Mouse (Mus musculus): ENCODE measurements around the gene Fah. TPM values are rescaled to one million over a fixed set of nuclear protein-coding genes. Genes with fewer than 3 reads are reported as not detected.

The Fah gene
- polyA plus RNA-seq, 1 experiment: not detected

DNA sequence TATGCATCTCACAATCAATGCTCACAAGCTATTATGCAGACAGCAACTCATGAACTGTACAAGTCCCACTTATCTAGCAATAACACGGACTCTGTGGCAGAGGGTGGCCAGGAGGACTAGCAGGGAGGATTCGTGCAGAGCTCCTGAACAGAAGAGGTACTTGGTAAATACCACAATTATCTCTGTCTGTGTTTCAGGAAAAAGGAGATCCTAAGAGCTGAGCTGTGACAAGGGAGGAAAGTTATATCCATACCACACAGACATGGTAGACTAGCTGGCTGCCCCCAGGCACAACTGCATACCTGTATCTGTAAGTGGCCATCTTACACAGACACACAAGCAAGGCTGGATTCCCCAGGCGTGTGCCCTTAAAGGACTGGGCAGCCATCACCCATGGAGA, 5.2 kb downstream of the Fah start:
- no peak overlapping the region for H3K27ac ChIP-seq (ENCODE audit: insufficient read depth, low read depth, low read length)
- peaks cover 6% of the 10 kb centered on the region; the same call in 1 of the 2 replicates for H3K4me1 ChIP-seq (ENCODE audit: control insufficient read depth, insufficient read depth, low read length)
- 94% methylated on average over 3 of the region's 3 CpGs for WGBS
- H3K4me3 ChIP-seq (ENCODE audit: insufficient read depth, low read depth, low read length): no peak overlapping the region
- TF ChIP-seq POLR2A (IDR thresholded peaks at IDR 0.05; ENCODE audit: insufficient read depth, low read depth, low read length) (no peak), CTCF (IDR thresholded peaks at IDR 0.05; ENCODE audit: insufficient read depth, low read depth, low read length) (no peak)

DNA sequence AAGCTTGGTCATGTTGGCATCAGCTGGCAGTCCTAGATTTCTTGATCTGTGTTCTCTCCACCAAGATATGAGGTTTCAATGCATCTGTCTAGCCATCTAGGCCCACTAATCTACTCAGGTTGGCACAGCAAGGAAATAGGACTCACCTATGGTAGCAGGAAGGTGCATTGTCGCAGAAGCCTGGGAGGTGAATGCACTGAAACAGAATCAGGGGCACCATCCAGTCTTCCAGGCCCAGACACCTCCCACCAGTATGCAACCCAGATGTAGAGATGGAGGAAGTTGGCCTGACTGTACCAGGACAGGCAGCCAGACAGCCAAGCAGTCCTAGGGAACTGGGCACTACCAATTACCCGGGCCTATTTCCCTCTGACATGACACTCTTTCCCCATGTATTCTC, 5.9 kb downstream of the Fah start:
- H3K4me1 ChIP-seq (ENCODE audit: control insufficient read depth, insufficient read depth, low read length): peaks cover 5% of the 10 kb centered on the region; the same call in 1 of the 2 replicates
- TF ChIP-seq POLR2A (IDR thresholded peaks at IDR 0.05; ENCODE audit: insufficient read depth, low read depth, low read length) (no peak), CTCF (IDR thresholded peaks at IDR 0.05; ENCODE audit: insufficient read depth, low read depth, low read length) (no peak)
- H3K27ac ChIP-seq (ENCODE audit: insufficient read depth, low read depth, low read length): no peak overlapping the region
- no peak overlapping the region for H3K4me3 ChIP-seq (ENCODE audit: insufficient read depth, low read depth, low read length)
- 93% methylated on average over 2 of the region's 2 CpGs for WGBS

DNA sequence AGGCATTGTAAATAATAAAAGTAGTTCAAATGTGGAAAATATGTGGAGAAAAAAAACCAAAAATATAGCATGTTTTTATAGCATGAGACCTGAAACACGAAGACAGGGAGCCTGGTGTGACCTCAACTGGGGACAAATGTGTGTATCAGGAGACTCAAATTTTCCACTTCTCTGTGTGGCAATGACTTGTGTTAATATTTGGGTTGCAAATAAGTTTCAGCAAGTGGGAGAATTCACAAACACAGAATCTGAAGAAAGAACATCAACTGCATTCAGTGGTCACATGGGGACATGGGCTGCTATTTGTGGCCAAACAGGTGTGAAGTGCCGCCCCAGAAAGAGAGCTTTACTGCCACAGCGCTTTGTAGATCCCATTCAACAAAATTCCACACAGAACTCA, 9.9 kb downstream of the Fah start:
- Histone ChIP-seq H3K4me1 (ENCODE audit: control insufficient read depth, insufficient read depth, low read length) (peaks cover 3% of the 10 kb centered on the region), H3K27ac (ENCODE audit: insufficient read depth, low read depth, low read length) (no peak overlapping the region), H3K4me3 (ENCODE audit: insufficient read depth, low read depth, low read length) (no peak overlapping the region)
- TF ChIP-seq CTCF (IDR thresholded peaks at IDR 0.05; ENCODE audit: insufficient read depth, low read depth, low read length) (no peak), POLR2A (IDR thresholded peaks at IDR 0.05; ENCODE audit: insufficient read depth, low read depth, low read length) (no peak)
- WGBS: 92% methylated on average over 3 of the region's 3 CpGs

DNA sequence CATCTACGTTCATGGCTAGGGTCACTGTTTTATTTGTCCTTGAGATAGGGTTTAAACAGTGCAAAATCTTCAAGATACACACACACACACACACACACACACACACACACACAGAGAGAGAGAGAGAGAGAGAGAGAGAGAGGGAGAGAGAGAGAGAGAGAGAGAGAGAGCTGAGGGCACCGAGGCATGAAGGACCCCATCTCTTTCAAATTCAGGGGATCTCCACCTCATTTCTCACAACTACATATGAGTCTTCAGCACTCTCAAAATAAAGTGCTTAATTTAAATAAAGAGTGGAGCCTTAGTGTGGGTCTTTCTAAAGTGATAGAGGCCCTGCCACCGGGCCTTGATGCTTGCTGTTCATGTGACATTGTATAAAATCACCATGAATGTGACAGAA, 10.5 kb downstream of the Fah start:
- Histone ChIP-seq H3K27ac (ENCODE audit: insufficient read depth, low read depth, low read length) (no peak overlapping the region), H3K4me3 (ENCODE audit: insufficient read depth, low read depth, low read length) (no peak overlapping the region), H3K4me1 (ENCODE audit: control insufficient read depth, insufficient read depth, low read length) (peaks cover 3% of the 10 kb centered on the region)
- WGBS: 90% methylated on average over 3 of the region's 3 CpGs
- no peak for TF ChIP-seq POLR2A (IDR thresholded peaks at IDR 0.05; ENCODE audit: insufficient read depth, low read depth, low read length)
- no peak for TF ChIP-seq CTCF (IDR thresholded peaks at IDR 0.05; ENCODE audit: insufficient read depth, low read depth, low read length)

DNA sequence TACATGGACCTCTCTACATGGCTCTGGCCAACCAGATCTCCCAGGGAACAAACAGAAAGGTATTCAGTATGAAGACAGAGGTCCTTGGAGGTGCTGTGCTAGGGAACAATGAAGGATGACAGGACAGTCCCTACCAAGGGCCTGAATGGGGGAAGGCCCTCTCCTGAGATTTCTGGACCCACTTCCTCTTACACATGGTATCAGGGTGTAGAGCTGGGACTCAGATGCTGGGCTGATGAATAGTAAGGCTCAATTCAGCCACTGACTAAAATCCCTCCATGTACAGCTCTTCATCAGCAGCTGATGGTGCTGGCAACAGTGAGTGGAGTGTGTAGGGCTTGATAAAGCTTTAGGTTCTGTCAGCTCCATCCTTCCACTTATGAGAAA, 11.6 kb downstream of the Fah start:
- H3K4me3 ChIP-seq (ENCODE audit: insufficient read depth, low read depth, low read length): no peak overlapping the region
- no peak overlapping the region for H3K27ac ChIP-seq (ENCODE audit: insufficient read depth, low read depth, low read length)
- peaks cover 3% of the 10 kb centered on the region for H3K4me1 ChIP-seq (ENCODE audit: control insufficient read depth, insufficient read depth, low read length)
- TF ChIP-seq POLR2A (IDR thresholded peaks at IDR 0.05; ENCODE audit: insufficient read depth, low read depth, low read length) (no peak), CTCF (IDR thresholded peaks at IDR 0.05; ENCODE audit: insufficient read depth, low read depth, low read length) (no peak)

DNA sequence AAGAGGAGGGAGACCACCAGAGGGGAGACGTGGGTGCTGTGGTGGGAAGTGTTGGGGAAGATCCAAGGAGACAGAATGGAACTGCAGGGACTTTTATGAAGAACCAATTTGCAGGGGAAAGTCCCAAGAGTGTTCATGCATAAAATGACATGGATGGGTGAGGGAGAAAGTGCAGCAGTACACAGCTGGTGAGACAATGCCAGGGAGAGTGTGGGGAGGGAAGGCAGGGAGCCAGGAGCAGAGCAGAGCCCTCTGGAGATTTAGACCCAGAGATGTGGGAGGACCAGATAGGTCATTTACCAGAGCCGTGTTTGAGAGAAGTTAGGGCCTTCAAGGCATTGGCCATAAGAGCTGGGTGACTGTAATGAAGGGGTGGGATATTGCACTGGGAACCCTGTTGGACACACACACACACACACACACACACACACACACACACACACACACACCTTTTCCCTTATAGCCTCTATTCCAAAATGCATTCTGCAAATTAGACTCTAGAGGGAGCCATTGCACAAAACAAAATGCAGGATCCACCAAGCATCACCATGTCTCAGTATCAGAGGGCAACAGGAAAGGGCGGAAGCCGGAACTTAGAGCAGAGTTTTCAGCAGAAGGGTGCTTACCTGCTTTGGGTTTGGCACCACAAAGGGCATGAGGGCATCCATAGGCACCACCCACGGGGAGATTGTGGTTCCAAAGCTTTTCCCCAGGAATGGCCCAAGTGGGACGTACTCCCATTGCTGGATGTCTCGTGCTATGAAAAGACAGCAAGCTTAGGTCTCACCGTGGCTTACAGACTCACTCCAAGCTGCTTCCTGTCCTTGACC, 12.2 kb downstream of the Fah start:
- Histone ChIP-seq H3K4me1 (ENCODE audit: control insufficient read depth, insufficient read depth, low read length) (peaks cover 3% of the 10 kb centered on the region), H3K27ac (ENCODE audit: insufficient read depth, low read depth, low read length) (no peak overlapping the region), H3K4me3 (ENCODE audit: insufficient read depth, low read depth, low read length) (no peak overlapping the region)
- TF ChIP-seq POLR2A (IDR thresholded peaks at IDR 0.05; ENCODE audit: insufficient read depth, low read depth, low read length): no peak
- TF ChIP-seq CTCF (IDR thresholded peaks at IDR 0.05; ENCODE audit: insufficient read depth, low read depth, low read length): no peak; the same call in 1 of the 2 replicates
- 34% methylated on average over 8 of the region's 8 CpGs for WGBS

DNA sequence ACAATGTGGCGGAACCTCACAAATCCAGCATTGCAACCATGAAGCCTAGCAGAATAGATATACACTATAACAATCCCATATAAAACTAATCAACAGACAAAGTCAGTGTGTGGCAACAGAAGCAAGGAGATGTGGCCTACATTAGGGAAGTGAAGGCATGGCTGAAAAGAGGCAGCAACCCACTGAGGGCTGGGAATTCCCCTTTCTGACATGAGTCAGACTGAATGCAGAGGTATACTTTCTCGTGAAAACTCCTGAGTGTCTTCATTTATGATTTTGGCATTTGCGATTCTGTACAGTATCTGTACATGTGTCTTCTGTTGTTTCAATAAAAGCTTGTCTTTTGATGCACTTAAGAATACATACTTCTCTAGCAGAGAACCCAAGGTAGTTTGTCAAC, 15.2 kb downstream of the Fah start:
- WGBS: 96% methylated on average over 3 of the region's 3 CpGs
- no peak for TF ChIP-seq CTCF (IDR thresholded peaks at IDR 0.05; ENCODE audit: insufficient read depth, low read depth, low read length)
- TF ChIP-seq POLR2A (IDR thresholded peaks at IDR 0.05; ENCODE audit: insufficient read depth, low read depth, low read length): no peak
- peaks cover 3% of the 10 kb centered on the region for H3K4me1 ChIP-seq (ENCODE audit: control insufficient read depth, insufficient read depth, low read length)
- H3K27ac ChIP-seq (ENCODE audit: insufficient read depth, low read depth, low read length): no peak overlapping the region
- no peak overlapping the region for H3K4me3 ChIP-seq (ENCODE audit: insufficient read depth, low read depth, low read length)

DNA sequence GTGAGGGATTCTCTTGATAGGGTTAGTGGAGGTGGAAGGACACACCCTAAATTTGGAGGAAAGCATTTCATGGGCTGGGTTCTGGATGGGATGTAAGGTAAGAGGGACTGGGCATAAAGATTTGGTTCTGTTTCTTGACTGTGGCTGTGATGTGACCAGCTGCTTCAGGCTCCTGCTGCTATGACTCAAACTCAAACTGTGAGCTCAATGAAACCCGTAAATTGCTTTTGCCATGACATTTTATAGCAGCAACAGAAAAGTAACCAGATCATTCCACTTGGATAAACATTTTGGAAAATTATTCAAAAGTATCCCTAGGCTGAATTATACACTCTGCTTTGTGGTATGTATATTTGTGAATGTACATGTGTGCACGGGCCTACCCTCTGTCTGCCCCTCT, 15.9 kb downstream of the Fah start:
- H3K4me1 ChIP-seq (ENCODE audit: control insufficient read depth, insufficient read depth, low read length): peaks cover 3% of the 10 kb centered on the region
- H3K27ac ChIP-seq (ENCODE audit: insufficient read depth, low read depth, low read length): no peak overlapping the region
- WGBS: 84% methylated on average over 2 of the region's 2 CpGs
- H3K4me3 ChIP-seq (ENCODE audit: insufficient read depth, low read depth, low read length): no peak overlapping the region
- no peak for TF ChIP-seq POLR2A (IDR thresholded peaks at IDR 0.05; ENCODE audit: insufficient read depth, low read depth, low read length)
- TF ChIP-seq CTCF (IDR thresholded peaks at IDR 0.05; ENCODE audit: insufficient read depth, low read depth, low read length): no peak

DNA sequence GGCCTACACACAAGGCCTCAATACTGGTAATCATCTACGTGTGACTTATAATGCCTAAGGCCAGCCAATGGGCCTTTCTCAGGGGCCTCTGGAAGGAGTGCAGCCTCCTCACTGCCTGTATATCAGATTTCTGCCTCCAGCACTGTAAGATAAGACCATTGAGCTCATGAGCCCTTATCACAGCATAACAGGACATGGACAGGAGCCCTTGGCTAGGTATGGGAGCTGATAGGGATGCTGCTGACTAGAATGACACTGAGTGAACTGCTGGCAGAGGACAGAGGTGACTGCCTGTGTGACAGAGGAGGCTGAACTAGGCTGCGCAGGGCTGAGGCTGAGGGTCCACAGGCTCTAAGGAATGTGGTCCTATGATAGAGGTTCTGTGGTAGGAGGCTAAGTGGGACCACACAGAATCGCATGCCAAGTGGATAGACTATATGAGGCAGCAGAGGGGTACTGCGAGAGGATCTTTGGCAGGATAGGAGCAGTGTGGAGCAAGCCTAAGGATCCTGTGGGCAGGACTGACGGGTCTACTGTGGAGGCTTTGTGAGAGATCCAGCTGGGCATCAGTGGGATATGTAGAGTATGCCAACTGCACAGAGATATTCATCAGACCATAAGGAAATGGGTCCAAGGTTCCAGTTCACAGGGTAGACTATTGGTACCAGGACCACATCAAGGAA, 19.3 kb downstream of the Fah start:
- Histone ChIP-seq H3K4me3 (ENCODE audit: insufficient read depth, low read depth, low read length) (no peak overlapping the region), H3K27ac (ENCODE audit: insufficient read depth, low read depth, low read length) (no peak overlapping the region), H3K4me1 (ENCODE audit: control insufficient read depth, insufficient read depth, low read length) (no peaks in the 10 kb centered on the region)
- TF ChIP-seq CTCF (IDR thresholded peaks at IDR 0.05; ENCODE audit: insufficient read depth, low read depth, low read length) (no peak), POLR2A (IDR thresholded peaks at IDR 0.05; ENCODE audit: insufficient read depth, low read depth, low read length) (no peak)
- 84% methylated on average over 5 of the region's 5 CpGs for WGBS

All from olfactory bulb, adult 2 months (tissue).